Mouse (Mus musculus) monocyte, adult 2 months (primary cell): ENCODE results near the gene Foxj1.

Source experiments
- DNase-seq, 2 experiments: peaks; one replicate each; pipeline ENCODE4 v3.0.0; 2022; ENCODE audit warnings: low spot score in 2 of 2, low read depth in 1 of 2

The Foxj1 gene

DNA sequence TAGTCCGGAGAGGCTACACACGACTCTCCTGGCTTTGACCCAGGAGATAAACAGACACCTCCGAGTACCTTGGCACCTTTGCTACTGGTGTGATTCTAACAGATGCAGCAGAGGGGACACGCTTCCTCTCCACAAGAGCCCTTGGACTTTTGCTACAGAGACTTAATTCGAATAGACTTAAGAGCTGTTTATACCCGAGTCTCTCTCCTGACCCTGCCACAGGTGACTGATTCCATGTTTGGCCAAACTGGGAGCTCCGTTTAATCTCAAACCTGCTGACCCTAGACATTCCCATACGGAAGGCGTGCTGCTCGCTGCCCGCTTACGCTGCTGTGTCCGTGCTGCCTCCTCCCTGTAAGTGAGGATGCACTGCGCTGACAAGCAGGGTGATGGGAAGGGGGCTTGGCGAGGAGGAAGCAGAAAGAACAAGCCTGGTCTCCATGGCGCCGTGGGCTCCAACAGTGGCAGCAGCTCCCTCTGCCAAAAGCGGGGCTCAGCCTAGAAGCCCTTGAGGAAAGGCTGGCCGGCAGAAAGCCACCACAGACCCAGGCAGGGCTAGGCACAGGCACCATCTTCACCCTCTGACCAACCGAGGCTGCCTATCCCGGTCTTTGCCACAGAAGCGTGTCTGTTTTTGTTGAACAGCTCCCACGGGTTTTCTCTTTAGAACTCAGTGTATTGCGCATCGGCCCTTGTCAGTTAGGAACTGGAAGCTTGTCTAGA is 7.0 kb upstream of the Foxj1 start:
- DNase-seq, result no peak

DNA sequence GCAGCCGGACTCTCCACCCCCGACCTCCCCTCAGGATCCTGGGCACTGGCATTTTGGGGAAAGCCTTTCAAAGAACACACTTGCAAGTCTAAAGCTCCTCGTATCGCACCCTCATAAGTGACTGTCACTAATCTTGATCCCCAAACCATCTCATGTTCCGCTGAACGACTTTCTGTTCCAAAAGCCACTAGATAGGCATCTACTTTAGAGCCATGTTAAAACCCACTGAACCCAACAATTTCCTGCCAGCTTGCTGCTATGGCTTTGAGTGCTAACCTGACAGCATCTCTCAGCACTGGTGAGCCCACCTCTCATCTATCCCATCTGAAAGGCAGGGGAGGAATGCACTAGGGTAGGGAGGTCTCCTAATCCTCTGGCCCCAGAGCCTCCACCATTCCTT is 2.3 kb upstream of the Foxj1 start:
- DNase-seq, result no peak

DNA sequence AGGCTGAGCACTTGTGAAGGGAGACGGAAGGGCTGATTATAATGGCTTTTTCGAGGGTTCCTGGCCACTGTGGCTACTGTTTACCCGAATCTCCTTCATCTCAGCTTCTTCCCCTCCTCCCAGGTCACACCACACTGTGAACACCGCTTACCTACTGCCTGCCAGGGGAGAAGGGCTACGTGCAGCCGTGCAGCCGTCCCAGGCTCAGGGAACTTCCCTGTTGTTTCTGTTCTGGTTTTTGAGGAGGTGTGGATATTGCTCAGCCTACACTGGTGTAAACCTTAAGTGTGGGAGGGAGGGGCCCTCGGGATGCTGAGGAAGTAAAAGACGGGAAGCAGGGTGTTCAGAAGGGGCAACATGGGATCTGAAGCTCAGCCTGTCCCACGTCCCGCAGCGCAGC is 1.8 kb upstream of the Foxj1 start:
- DNase-seq, result no peak

DNA sequence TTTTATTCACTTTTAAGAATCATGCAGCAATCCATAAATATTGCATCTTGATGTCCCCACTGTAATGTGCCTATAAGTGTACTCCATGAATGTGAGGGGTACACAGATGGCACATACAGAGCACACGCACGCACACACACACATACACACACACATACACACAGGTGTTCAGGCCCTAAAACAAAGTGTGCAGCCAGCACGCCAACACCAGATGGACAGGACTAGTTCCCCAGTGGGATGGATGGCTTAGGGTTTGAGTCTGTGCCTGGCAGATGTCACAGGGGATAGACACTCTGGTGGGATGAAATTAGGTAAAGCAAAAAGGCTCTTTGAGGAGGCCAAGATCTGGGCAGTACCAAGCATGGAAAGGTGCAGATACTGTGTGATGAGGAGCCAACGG is 1.2 kb upstream of the Foxj1 start:
- no peak for DNase-seq

DNA sequence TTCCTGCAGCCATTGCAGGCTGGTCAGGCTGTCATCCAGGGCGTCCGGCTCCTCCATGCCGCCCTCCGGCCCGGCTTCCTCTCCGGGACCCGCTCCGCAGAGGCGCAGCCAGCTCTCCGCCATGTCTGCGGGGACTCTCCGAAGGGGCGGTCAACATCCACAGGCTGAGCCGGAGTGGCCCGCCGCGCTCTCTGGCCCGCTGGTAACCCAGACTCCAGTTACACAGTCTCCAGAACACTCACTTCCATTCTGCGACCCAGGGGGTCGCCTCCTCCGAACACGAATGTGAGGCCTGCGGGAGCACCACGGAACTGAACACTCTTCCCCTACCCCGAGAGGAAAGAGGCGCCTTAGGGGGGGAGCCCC is 799 bp downstream of the Foxj1 start:
- DNase-seq, result no peak

DNA sequence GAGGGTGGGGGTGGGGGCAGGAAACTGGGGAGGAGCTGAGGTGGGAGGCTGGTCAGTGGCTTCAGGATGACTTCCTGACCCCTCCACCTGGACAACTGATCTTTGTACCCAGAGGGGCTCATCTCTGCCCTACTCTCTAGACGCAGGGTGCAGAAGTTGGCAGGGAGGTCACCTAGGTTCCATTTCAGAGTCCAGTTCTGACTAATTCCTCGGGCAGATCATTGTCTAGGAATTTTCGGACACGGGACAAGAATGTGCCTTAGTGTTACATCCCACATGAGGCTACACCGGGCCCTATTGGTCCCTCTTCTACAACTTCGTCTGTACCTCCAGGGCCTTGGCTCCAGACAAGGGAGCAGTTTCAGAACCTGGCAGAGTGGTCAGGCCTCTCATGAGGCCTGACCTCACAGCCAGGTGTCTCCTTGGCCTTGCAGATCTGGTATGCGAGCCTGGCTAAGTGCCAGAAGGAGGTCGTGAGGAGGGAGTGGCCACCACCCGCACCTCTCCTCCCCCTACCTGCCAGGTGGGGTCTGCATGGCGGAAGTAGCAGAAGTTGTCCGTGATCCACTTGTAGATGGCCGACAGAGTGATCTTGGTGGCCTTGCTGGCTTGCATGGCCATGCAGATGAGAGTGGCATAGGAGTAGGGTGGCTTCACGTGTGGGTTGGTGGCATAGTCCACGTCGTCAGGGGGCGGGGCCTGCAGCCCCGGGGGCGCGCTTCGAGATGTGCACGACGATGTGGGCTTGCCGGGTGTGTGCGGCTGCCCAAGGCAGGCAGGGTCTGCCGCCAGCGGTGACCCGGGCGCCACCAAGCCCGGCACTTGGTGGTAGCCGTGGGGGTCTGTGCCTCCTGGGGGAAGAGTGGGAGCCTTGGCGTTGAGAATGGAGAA is 1.4 kb downstream of the Foxj1 start:
- DNase-seq, result no peak

DNA sequence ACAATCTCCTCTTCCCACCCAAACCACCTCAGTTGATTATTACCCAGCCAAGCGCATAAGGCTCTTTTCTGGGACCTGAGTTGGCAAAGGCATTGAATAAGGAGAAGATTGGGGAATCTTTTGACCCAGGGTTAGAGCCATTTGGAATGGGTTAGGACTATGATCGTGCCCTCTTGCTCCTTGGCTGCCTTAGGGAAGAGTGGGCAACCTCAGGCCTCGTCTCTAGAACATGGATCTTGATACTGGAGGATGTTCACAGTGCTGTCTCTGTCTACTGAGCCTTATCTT is 2.3 kb downstream of the Foxj1 start:
- no peak for DNase-seq

DNA sequence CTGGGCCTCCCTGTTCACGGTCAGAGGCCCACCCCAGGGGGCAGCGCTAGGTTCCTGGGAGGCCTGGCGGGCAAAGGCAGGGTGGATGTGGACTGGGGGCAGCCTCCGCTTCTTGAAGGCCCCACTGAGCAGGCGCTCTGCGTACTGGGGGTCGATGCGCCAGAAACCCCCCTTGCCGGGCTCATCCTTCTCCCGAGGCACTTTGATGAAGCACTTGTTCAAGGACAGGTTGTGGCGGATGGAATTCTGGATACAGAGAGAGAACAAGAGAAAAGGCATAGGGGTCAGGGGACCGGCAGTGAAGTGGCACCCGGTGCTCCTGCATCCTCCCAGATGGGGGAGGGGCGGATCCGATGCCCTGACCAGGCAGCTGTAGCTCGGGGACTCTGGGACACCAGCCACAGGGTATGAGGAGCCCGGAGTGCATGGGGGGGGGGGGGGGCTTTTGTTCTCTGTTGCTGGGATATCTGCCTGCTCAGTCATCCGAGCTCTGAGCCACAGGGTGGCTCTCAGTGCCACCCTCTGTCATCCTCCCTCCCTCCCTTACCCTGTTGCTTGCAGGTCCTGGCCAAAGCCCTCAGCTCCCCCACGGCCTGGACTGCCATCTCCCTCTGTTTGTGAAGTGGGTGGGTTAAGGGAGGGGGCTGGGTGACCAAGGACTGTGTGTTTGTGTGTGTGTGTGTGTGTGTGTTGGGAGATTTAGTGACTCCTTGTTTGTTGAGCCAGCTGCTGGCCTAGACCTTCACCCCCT is 2.8 kb downstream of the Foxj1 start:
- no peak for DNase-seq

DNA sequence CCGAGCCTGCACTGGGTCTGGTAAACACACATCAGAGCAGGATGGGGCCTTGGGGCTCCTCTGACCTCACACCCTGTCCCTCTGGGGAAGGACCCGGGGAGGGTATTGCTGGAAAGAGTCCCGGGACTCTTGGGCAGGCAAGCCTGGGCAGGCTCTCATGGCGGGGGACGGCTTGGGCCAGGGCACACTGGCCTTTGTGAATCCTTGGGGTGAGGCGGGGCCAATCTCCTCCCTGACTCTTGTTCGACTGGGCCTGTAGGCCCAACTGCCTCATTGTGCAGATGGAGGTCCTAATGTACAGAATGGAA is 5.0 kb downstream of the Foxj1 start:
- DNase-seq, result no peak

DNA sequence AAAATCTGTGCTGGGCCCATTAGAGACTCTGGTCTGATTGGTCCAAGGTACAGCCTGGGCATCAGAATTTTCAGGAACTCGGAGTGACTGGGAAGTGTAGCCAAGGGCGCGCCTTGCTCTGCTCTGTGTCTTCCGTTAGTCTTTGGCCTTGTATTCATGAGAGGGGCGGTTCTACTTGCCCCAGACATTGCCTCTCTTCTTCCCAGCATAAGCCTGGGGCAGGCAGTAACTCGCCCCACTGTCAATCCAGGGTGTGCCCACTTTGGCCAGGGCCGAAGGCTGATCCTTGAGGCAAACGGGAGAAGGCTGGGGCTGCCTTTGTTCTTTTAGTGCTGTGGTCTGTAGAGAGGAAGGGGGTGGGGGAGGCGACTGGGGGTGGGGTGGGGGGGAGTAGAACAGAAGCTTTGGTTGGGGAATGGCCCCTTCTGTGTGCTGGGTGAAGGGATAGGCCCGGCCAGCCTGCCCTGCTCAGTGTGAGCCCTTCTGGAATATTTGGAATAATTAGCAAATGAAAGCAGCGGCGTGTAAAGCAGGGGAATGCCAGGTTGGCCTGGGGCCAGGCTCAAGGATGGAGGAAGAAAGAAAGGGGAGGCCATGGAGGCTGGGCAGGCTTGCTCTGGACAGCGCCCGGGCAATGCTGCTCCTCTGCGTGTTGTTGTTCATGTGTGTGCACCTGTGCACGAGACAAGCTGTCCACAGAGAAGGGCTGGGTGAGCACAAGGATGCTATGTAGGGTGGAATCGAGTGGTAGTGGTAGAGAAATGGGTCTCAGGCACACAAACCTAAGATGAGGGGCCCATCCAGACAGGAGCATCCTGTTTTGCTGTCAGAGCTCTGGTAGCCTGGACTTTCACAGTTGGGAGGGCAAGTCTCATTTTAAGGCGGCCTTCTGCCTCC is 5.6 kb downstream of the Foxj1 start:
- no peak for DNase-seq

DNA sequence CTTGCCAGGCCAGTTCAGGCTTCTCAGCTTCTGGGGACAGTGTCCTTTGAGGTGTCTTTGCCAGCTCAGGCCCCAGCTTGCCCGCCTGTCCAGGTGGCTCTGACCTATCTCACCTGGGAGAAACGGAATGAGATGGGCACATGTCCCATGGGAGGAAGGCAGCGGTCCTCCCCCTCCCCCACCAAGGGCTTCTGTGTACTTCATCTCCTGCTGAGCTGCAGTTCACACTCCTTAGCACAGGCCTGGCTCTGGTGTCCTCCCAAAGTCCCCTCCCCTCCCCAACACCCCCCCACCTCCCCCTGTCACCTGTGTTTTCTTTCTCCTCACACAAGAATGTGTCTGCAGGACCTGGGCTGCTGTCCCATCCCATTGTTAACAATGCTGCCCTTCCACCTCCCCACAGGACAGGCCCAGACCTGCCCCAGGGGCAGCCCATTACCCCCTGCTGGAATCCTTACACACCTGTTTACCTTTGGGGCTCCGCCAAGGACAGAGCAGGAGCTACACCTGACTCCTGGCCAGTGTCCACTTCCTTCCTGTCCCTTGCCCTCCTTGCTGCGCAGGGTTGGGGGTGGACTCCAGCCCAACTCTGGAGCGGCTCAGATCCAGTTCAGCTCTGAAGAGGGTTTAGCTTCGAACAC is 8.1 kb downstream of the Foxj1 start:
- no peak for DNase-seq

DNA sequence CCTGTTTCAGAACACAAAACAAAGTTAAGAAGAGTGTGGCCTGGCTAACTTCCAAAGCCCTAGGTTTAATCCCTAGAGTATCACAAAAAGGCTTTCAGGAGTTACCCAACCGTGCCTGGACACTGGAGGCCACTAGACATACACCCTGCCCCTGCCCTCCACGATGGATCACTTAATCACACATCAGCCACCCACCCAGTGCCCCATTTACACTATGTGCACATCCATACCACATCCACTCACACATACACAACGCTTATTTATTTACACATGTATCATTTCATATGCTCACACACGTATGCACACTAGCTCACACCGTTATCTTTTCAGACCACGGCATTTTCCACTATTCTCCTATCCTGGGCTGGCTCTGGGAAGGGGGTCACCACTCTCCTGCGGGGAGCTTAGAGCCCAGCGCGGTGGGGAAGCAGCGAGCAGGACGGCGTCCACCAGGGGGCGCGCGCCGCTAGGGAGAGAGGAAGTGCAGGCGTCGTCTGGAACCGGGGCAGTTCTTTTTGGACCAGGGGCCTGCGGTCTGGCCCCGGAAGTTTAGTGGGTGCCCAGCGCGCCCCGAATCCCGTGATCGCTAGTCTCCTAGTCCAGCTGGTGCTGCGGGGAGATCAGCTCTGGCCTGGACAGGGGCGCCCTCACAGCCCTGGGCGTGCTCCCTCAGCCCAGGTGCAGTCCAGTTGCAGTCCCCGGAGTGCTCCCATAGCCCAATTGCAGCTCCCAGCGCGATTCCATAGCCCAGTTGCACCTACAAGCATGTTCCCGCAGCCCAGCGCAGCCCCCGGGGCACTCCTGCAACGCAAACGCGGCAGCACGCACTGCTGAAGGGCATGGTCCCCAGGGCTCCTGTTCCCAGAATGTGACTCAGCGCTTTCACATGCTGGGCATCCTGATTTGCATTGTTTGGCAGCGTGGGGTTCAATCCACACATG is 16.2 kb downstream of the Foxj1 start:
- DNase-seq, result peak; percentile 57 to 78

DNA sequence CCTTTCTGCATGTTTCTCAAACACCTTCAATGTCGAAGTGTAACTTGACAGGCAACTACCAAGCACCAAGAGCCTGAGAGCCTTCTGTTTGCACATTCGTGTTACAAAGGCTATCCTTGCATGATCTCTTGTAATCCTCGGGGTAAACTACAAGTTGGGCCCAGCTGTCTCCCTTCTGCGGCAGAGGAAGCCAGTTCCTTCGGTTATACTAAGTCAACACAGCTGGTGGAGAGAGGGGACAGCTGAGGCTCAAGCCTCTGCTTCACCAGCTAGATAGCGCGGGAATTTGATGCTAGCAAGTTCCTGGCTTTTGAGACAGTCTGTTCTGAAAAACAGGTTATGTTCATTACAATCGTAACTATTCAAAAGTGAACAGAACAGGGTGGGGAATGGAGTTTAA is 22.8 kb downstream of the Foxj1 start:
- DNase-seq, result no peak

DNA sequence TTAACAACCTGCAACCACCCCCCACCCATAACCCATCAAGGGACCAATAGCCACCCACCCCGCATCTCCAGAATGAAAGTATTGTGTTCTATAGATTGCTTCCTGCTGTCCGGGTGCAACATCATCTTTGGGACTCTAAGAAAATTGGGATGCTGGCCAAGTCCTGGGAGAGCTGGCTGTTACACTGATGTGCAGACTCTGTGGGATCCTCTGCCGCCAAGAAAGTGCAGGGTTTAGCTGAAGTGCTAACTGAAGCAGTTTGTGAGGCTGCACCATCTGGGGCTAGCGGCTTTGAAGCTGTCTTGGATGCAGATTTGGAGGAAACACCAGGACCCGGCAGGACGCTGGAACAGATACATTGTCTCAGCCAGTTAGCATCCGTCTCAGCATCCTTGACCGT is 24.0 kb downstream of the Foxj1 start:
- DNase-seq, result no peak

DNA sequence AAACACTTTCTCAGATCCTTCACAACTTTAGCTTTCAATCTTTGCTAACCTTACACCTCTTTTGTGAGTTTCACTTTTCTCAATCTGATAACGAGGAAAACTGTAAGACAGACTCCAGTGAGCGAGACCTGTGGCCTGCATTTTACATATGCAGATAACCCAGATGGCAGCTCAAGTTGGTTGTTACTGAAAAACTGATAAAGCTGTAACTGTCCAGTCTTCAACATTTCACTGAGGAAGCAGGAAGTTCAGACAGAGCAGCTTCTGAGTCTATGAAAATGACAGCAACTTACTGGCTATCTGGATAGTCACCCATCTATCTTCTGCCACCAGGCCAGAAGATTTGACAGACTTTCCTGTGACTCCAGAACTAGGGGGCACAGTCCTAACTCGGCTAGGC is 25.6 kb downstream of the Foxj1 start:
- DNase-seq, result no peak

DNA sequence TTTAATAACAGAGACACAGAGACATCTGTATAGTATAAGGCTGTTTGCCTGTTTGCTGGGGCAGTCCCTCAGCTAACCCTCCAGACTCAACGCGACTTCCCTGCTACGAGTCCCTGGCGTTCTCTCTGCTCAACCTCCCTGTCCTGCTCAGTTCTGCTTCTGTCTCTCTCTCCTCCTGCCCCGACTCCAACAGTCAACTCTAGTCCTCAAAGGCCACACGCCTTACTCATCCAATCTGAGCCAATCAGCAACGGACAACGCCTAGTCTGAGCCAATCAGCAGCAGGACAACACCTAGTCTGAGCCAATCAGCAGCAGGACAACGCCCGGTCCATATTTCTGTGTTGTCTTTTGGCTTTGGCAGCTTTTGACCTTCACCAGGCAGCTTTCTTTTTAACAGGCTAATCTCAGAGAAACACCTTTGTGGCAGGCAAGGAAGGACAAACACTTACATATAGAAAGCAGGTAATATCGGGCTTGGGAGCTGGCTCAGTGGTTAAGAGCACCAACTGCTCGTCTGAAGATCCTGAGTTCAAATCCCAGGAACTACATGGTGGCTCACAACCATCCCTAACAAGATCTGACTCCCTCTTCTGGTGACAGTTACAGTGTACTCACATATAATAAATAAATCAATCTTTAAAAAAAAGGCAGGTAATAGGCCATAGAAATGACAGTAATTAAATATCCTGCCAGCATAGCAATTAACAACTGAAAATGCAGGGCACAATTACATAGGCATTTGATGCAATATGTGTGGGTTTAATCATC is 27.3 kb downstream of the Foxj1 start:
- no peak for DNase-seq

DNA sequence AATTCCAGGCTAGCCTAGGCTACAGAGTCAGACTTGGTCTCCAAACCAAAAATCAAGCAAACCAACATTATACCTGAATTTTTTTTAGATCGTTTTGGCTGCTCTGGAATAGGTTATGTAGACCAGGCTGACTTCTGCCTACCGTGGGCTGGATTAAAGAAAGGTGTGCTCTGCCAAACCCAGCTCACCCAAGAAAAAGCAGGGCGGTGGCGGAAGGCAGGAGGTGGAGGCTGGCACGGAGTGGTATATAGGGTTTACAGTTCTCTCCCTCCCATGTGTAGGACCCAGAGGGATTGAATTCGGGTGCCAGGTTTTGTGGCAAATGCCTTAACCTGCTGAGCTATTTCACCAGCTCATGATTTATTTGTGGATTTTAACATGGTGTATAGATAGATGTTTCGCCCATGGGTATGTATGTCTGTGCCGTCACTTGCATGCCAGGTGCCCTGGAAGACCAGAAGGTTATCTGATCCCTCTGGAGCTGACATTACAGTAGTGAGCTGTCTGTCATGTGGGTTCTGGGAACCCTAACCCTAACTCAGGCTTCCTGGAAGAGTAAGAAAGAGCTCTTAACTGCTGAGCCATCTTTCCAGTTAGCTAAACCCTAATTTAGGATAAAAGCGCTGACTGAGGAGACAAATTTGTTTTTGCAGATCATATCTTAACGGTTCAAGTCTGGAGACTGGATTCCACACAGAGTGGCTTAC is 28.0 kb downstream of the Foxj1 start, which contains the start of gene Exoc7:
Gene Exoc7 (minus strand): TSS at position 215 of the 707 bp plus-strand sequence.
- no peak for DNase-seq
